9 mouse cellular contexts compared by ENCODE assay signal in the genomic region with DNA sequence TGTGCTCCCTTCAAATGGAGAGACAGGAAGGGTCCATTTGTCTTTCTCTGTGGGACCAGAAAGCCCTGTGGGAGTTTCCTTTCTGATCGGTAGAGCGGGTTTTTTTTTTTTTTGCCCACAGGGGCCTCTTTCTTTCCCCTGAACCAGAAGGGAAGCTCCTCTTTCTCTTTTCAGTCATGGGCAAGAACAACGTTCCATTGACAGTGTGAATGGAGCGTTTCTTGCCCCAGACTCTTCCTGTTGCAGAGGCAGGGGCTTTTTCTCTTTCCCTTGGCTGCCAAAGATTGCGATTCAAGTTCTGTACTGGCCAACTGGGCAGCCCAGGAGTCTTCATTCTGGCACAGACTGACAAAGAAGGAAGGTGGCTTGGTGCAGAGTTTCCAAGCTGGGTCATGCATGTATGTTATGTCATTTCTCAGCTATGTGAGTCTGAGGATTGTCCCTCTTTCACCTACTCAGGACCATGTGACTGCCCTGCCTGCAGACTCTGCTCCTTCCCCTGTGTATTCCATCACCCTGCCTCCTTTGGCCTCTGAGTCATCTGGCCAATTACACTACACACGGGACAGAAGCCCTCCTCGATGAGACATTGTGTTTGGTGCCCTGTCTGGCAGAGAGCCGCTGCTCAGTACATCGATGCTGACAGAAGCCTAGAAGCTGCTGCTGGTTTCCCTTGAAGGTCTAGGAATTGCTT. TPM values are rescaled to one million over a fixed set of nuclear protein-coding genes. Genes with fewer than 3 reads are reported as not detected.
DNase-seq lines count a peak whose midpoint lies in the region; ATAC-seq and TF ChIP-seq lines count a peak whose summit lies in the region.
"Had no signal": no experiment of that assay in that cellular context is flagged by ENCODE, and none has a peak within 500 bp of the region (broad histone marks: within the 10 kb centered on the region; RNA-seq: fewer than 3 reads in every experiment).

No protein-coding gene starts in this region.

- no peak for DNase-seq in heart, adult 2 months
- DNase-seq in liver, embryonic 13.5 days: no peak
- no peak for DNase-seq in right cerebral cortex, postnatal 36 days (ENCODE audit: low spot score in 2 of 2)
- no peak for DNase-seq in midbrain, embryonic 14.5 days
- DNase-seq in forebrain, embryonic 14.5 days (ENCODE audit: low spot score): no peak

- peak overlapping the region; percentile 55 for H3K27ac ChIP-seq in heart, embryonic 11.5 days (ENCODE audit: low read depth, low read length)
- no peak overlapping the region for H3K27ac ChIP-seq in heart, adult 2 months
- H3K27ac ChIP-seq in embryonic fibroblast, embryonic 13.5 days (ENCODE audit: insufficient read depth, low read length): peak overlapping the region; percentile 1; the same call in 1 of the 2 replicates
- H3K27ac ChIP-seq in liver, embryonic 13.5 days: peak overlapping the region; percentile 97
- no peak overlapping the region for H3K27ac ChIP-seq in midbrain, embryonic 14.5 days (replicated peaks; ENCODE audit: low read depth, low read length)
- no peak overlapping the region for H3K27ac ChIP-seq in forebrain, embryonic 14.5 days (ENCODE audit: low read depth, low read length)

- peak; percentile 56 for ATAC-seq in heart, embryonic 11.5 days (replicated peaks; ENCODE audit: insufficient number of reproducible peaks, low FRiP score, low TSS enrichment)
- ATAC-seq in liver, embryonic 13.5 days (ENCODE audit: low read depth): no peak
- no peak for ATAC-seq in midbrain, embryonic 14.5 days (ENCODE audit: low FRiP score, low TSS enrichment)
- no peak for ATAC-seq in forebrain, embryonic 14.5 days

- H3K4me3 ChIP-seq in heart, embryonic 11.5 days (ENCODE audit: low read depth, low read length): no peak overlapping the region
- H3K4me3 ChIP-seq in heart, adult 2 months: no peak overlapping the region
- H3K4me3 ChIP-seq in C2C12 (ENCODE audit: insufficient read depth, poor library complexity, severe bottlenecking): no peak overlapping the region
- no peak overlapping the region for H3K4me3 ChIP-seq in embryonic fibroblast, embryonic 13.5 days (ENCODE audit: insufficient read depth, low read length)
- H3K4me3 ChIP-seq in liver, embryonic 13.5 days (replicated peaks): no peak overlapping the region
- no peak overlapping the region for H3K4me3 ChIP-seq in midbrain, embryonic 14.5 days (replicated peaks; ENCODE audit: low read depth, low read length)
- no peak overlapping the region for H3K4me3 ChIP-seq in forebrain, embryonic 14.5 days (ENCODE audit: low read depth, low read length)
- H3K4me3 ChIP-seq: erythroblast, embryonic 14.5 days had no signal

- H3ac ChIP-seq in C2C12 (ENCODE audit: control insufficient read depth, insufficient read length, low read depth): peak overlapping the region; percentile 45

- H3K4me2 ChIP-seq in heart, embryonic 11.5 days: no peak overlapping the region; the same call in 1 of the 2 replicates
- H3K4me2 ChIP-seq in liver, embryonic 13.5 days: no peak overlapping the region
- no peak overlapping the region for H3K4me2 ChIP-seq in midbrain, embryonic 14.5 days (ENCODE audit: low read length)
- no peak overlapping the region for H3K4me2 ChIP-seq in forebrain, embryonic 14.5 days (ENCODE audit: low read length)

- intact Hi-C loops in heart, adult 2 months (cut with DNase I): no loop called here

- no peaks in the 10 kb centered on the region for H3K9me3 ChIP-seq in heart, embryonic 11.5 days (replicated peaks; ENCODE audit: control insufficient read depth, low read length)
- no peaks in the 10 kb centered on the region for H3K9me3 ChIP-seq in liver, embryonic 13.5 days (replicated peaks)
- no peaks in the 10 kb centered on the region for H3K9me3 ChIP-seq in midbrain, embryonic 14.5 days (ENCODE audit: control insufficient read depth, low read length)
- no peaks in the 10 kb centered on the region for H3K9me3 ChIP-seq in forebrain, embryonic 14.5 days (replicated peaks; ENCODE audit: control insufficient read depth, low read length)

- H3K9ac ChIP-seq in heart, embryonic 11.5 days (ENCODE audit: low read depth, low read length): peak overlapping the region; percentile 52; the same call in 1 of the 2 replicates
- H3K9ac ChIP-seq in heart, adult 2 months (ENCODE audit: low read depth, low read length): no peak overlapping the region
- H3K9ac ChIP-seq in liver, embryonic 13.5 days: peak overlapping the region; percentile 55
- H3K9ac ChIP-seq in midbrain, embryonic 14.5 days (replicated peaks; ENCODE audit: low read length): no peak overlapping the region
- no peak overlapping the region for H3K9ac ChIP-seq in forebrain, embryonic 14.5 days (ENCODE audit: low read length)

- no peaks in the 10 kb centered on the region for H3K79me3 ChIP-seq in C2C12 (ENCODE audit: low read depth)

- no peak for TF ChIP-seq POLR2A in heart, adult 2 months (IDR thresholded peaks at IDR 0.05; ENCODE audit: insufficient read depth, low read depth, low read length)
- TF ChIP-seq POLR2A in embryonic fibroblast, embryonic 13.5 days (IDR thresholded peaks at IDR 0.05; ENCODE audit: low read depth, low read length): no peak

- H3K79me2 ChIP-seq in heart, adult 2 months (replicated peaks; ENCODE audit: control insufficient read depth, insufficient read depth, low read length): no peaks in the 10 kb centered on the region
- H3K79me2 ChIP-seq in C2C12 (ENCODE audit: control insufficient read depth, insufficient read depth): no peaks in the 10 kb centered on the region

- no peaks in the 10 kb centered on the region for H3K27me3 ChIP-seq in heart, embryonic 11.5 days (ENCODE audit: control insufficient read depth, insufficient read depth, low read length)
- no peaks in the 10 kb centered on the region for H3K27me3 ChIP-seq in heart, adult 2 months (ENCODE audit: control insufficient read depth, insufficient read depth, low read length)
- H3K27me3 ChIP-seq in C2C12 (ENCODE audit: control insufficient read depth, insufficient read depth, insufficient read length): no peaks in the 10 kb centered on the region
- H3K27me3 ChIP-seq in liver, embryonic 13.5 days: no peaks in the 10 kb centered on the region
- H3K27me3 ChIP-seq in midbrain, embryonic 14.5 days (ENCODE audit: control insufficient read depth, insufficient read depth, low read length): no peaks in the 10 kb centered on the region
- H3K27me3 ChIP-seq in forebrain, embryonic 14.5 days (replicated peaks; ENCODE audit: control insufficient read depth, insufficient read depth, low read length): no peaks in the 10 kb centered on the region

- peaks cover 32% of the 10 kb centered on the region for H3K4me1 ChIP-seq in heart, embryonic 11.5 days (ENCODE audit: control insufficient read depth, insufficient read depth, low read length)
- H3K4me1 ChIP-seq in heart, adult 2 months (ENCODE audit: control insufficient read depth, insufficient read depth, low read length): peaks cover 2% of the 10 kb centered on the region; the same call in 1 of the 2 replicates
- H3K4me1 ChIP-seq in embryonic fibroblast, embryonic 13.5 days (ENCODE audit: control insufficient read depth, insufficient read depth, low read length): peaks cover 6% of the 10 kb centered on the region
- H3K4me1 ChIP-seq in liver, embryonic 13.5 days (replicated peaks): peaks cover 88% of the 10 kb centered on the region
- H3K4me1 ChIP-seq in midbrain, embryonic 14.5 days (ENCODE audit: control insufficient read depth, insufficient read depth, low read length): no peaks in the 10 kb centered on the region
- H3K4me1 ChIP-seq in forebrain, embryonic 14.5 days (ENCODE audit: control insufficient read depth, insufficient read depth, low read length): no peaks in the 10 kb centered on the region

- 48% methylated on average over 9 of the region's 9 CpGs for WGBS in heart, embryonic 11.5 days (ENCODE audit: insufficient replicate concordance)
- 15% methylated on average over 9 of the region's 9 CpGs for WGBS in heart, adult 2 months
- 49% methylated on average over 9 of the region's 9 CpGs for WGBS in liver, embryonic 13.5 days (ENCODE audit: insufficient replicate concordance)
- WGBS in midbrain, embryonic 14.5 days: 66% methylated on average over 9 of the region's 9 CpGs
- 73% methylated on average over 9 of the region's 9 CpGs for whole genome bisulfite sequencing in forebrain, embryonic 14.5 days

- TF ChIP-seq EP300 in heart, adult 2 months (IDR thresholded peaks at IDR 0.05; ENCODE audit: insufficient read depth, low read depth, low read length): no peak

- no peak for TF ChIP-seq CTCF in heart, adult 2 months (IDR thresholded peaks at IDR 0.05)
- TF ChIP-seq CTCF in C2C12 (IDR thresholded peaks at IDR 0.05; ENCODE audit: control insufficient read depth, insufficient read depth, insufficient read length): no peak
- no peak for TF ChIP-seq CTCF in embryonic fibroblast, embryonic 13.5 days (IDR thresholded peaks at IDR 0.05; ENCODE audit: borderline replicate concordance, insufficient read depth, low read length)

- H3K36me3 ChIP-seq in heart, embryonic 11.5 days (ENCODE audit: control insufficient read depth, insufficient read depth, low read length): no peaks in the 10 kb centered on the region
- H3K36me3 ChIP-seq in heart, adult 2 months (ENCODE audit: control insufficient read depth, insufficient read depth, low read length): no peaks in the 10 kb centered on the region
- no peaks in the 10 kb centered on the region for H3K36me3 ChIP-seq in C2C12 (ENCODE audit: control insufficient read depth, insufficient read depth)
- no peaks in the 10 kb centered on the region for H3K36me3 ChIP-seq in liver, embryonic 13.5 days
- no peaks in the 10 kb centered on the region for H3K36me3 ChIP-seq in midbrain, embryonic 14.5 days (ENCODE audit: control insufficient read depth, insufficient read depth, low read length)
- H3K36me3 ChIP-seq in forebrain, embryonic 14.5 days (ENCODE audit: control insufficient read depth, insufficient read depth, low read length): no peaks in the 10 kb centered on the region

TF ChIP-seq in C2C12, 6 proteins besides CTCF, POLR2A, EP300 and RAD21 (continues in another document):
- TF ChIP-seq MYOG (IDR thresholded peaks at IDR 0.05; ENCODE audit: control insufficient read depth, extremely low read depth, insufficient read length) (no peak), USF1 (IDR thresholded peaks at IDR 0.05; ENCODE audit: low read depth) (peak; percentile 94), CEBPB (IDR thresholded peaks at IDR 0.05; ENCODE audit: low read depth) (no peak), MYOD1 (IDR thresholded peaks at IDR 0.05; ENCODE audit: control insufficient read depth, insufficient read length, low read depth) (peak; percentile 23), FOSL1 (IDR thresholded peaks at IDR 0.05; ENCODE audit: insufficient read depth, low read length, poor library complexity, severe bottlenecking) (peak; percentile 58)

RNA-seq across cellular contexts. Expression of a gene that starts 7.6 kb away (rescaled TPM):
- polyA plus RNA-seq in heart, embryonic 11.5 days (2014; fragmentation: Nextera tagmentation; extraction: Ambion mirVana): 42.2 and 43.8 TPM in 2 replicates
- total RNA-seq in heart, adult 2 months (2021): 10 to 100 TPM; 27.9 to 29.8 TPM
- 28.2 and 47.5 TPM in 2 replicates for polyA plus RNA-seq in heart, adult 2 months (2012; rRNA removed)
- polyA plus RNA-seq in C2C12 (2012; fragmentation: generic; extraction: Trizol): 26.9 TPM
- 75.1 and 77.5 TPM in 2 replicates for polyA plus RNA-seq in embryonic fibroblast, embryonic 13.5 days (2011; ENCODE audit: insufficient read length, low read depth, missing spikeins)
- polyA plus RNA-seq in liver, embryonic 13.5 days (2015; fragmentation: Nextera tagmentation; extraction: Ambion mirVana): 47.2 and 53.9 TPM in 2 replicates
- polyA plus RNA-seq in midbrain, embryonic 14.5 days (2014; fragmentation: Nextera tagmentation; extraction: Ambion mirVana): 32.4 and 43.7 TPM in 2 replicates
- polyA plus RNA-seq in forebrain, embryonic 14.5 days (2014; fragmentation: Nextera tagmentation; extraction: Ambion mirVana): 40.4 and 42.3 TPM in 2 replicates

Comparison
In these comparisons a context has a peak if more than half of its experiments do, and no peak if none do; other contexts are left out.
1. H3K27ac ChIP-seq: peak in heart, embryonic 11.5 days (single experiment), embryonic fibroblast, embryonic 13.5 days (single experiment) and liver, embryonic 13.5 days (single experiment); none in heart, adult 2 months (single experiment), midbrain, embryonic 14.5 days (single experiment) and forebrain, embryonic 14.5 days (single experiment).
2. H3K9ac ChIP-seq: peak in heart, embryonic 11.5 days (single experiment) and liver, embryonic 13.5 days (single experiment); none in heart, adult 2 months (single experiment), midbrain, embryonic 14.5 days (single experiment) and forebrain, embryonic 14.5 days (single experiment).